Mouse (Mus musculus) ES-Bruce4 (cell line): ENCODE results near the gene Ubqln4. TPM values are rescaled to one million over a fixed set of nuclear protein-coding genes. Genes with fewer than 3 reads are reported as not detected.

Source experiments
- H3K27ac ChIP-seq: 2 replicates; pipeline ENCODE4 v1.5.1; 2012; ENCODE audit warnings: low read length, inconsistent platforms; ENCODE audit not compliant: insufficient read depth
- H3K27me3 ChIP-seq: 2 replicates; pipeline ENCODE4 v1.6.1; 2012; ENCODE audit warnings: mild to moderate bottlenecking, low read length, inconsistent platforms; ENCODE audit not compliant: control insufficient read depth, poor library complexity, insufficient read depth, severe bottlenecking
- H3K36me3 ChIP-seq: 2 replicates; pipeline ENCODE4 v1.6.1; 2012; ENCODE audit warnings: inconsistent platforms, mild to moderate bottlenecking, low read length, moderate library complexity; ENCODE audit not compliant: control insufficient read depth, poor library complexity, insufficient read depth, severe bottlenecking
- H3K4me1 ChIP-seq: one replicate; pipeline ENCODE4 v1.8.1; 2011; ENCODE audit warnings: low read length; ENCODE audit not compliant: control insufficient read depth, insufficient read depth
- H3K4me3 ChIP-seq: 2 replicates; pipeline ENCODE4 v1.5.1; 2011; ENCODE audit warnings: low read depth, mild to moderate bottlenecking, low read length
- H3K9ac ChIP-seq: 2 replicates; pipeline ENCODE4 v1.6.1; 2012; ENCODE audit warnings: low read depth, mild to moderate bottlenecking, inconsistent platforms; ENCODE audit not compliant: poor library complexity, severe bottlenecking
- H3K9me3 ChIP-seq: replicated peaks from 2 replicates; pipeline ENCODE4 v1.6.1; 2012; ENCODE audit warnings: mild to moderate bottlenecking, low read length, inconsistent platforms; ENCODE audit not compliant: control insufficient read depth, poor library complexity, insufficient read depth, severe bottlenecking
- CTCF ChIP-seq: IDR thresholded peaks from one replicate; pipeline ENCODE4 v1.8.1; 2011; ENCODE audit warnings: low read depth, low read length
- EP300 ChIP-seq: IDR thresholded peaks from 2 replicates; pipeline ENCODE4 v1.6.1; 2011; ENCODE audit warnings: low read depth, low read length; ENCODE audit not compliant: insufficient read depth
- POLR2A ChIP-seq: IDR thresholded peaks from one replicate; pipeline ENCODE4 v1.8.1; 2011; ENCODE audit warnings: low read length; ENCODE audit not compliant: insufficient read depth
- polyA plus RNA-seq: library from polyadenylated mRNA; stranded (reverse); fragments of >200 nt; gene quantifications from 2 replicates; pipeline ENCODE4 v1.2.4, GENCODE M21; 2011; ENCODE audit warnings: low read depth; ENCODE audit not compliant: missing spikeins, insufficient read depth, insufficient read length

Ubqln4 gene
- polyA plus RNA-seq, 1 experiment, result 118 TPM

DNA sequence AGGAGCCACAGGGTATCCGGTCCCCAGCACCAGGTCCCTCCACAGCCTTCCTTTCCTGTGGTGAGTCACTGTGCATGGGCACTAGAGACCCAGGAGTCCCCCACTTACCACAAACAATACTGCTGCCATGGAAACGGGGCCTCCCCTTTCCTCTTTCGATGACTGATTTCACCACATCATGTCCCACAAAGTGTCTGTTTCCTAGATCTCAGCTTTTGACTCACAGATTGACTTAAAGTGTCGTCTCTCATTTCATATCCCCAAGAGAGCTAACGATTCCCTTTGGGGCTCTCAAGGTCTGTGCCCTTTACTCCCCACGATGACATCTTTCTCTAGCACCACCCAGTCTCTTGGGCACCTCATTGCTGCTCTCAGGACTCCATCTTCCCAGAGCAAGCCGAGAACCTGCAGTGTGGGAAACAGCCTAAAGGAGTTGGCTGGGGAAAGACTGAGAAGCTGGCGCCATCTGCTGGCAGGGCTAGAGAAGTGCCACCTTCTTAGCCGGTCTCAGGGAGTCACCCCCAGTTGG is 31.7 kb upstream of the Ubqln4 start:
- H3K4me1 ChIP-seq, result no peaks in the 10 kb centered on the region

DNA sequence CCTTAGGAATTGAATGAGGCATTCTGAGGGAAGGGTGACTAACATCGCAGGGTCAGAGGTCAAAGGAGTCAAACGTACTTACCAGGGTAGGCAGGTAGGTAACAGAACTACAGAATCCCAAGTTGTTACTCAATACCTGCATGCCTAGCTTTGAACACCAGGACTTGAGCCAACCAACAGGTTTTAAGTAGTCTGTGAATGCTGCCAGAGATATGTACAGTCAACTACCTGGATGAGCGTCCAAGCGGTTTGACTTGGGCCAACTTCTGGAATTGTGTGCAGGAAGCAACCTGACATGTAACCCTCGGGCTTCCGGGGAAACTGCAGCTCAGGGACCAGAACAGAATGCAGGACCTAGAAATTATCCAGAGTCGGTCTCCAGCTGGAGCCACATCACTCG is 30.5 kb upstream of the Ubqln4 start:
- no peak for TF ChIP-seq CTCF
- TF ChIP-seq EP300, result no peak
- no peak for TF ChIP-seq POLR2A
- Histone ChIP-seq H3K9ac (no peak overlapping the region), H3K9me3 (no peaks in the 10 kb centered on the region), H3K27ac (no peak overlapping the region), H3K4me3 (no peak overlapping the region), H3K27me3 (no peaks in the 10 kb centered on the region), H3K4me1 (no peaks in the 10 kb centered on the region), H3K36me3 (peaks cover 18% of the 10 kb centered on the region)

More for the DNA sequence above, 31.7 kb upstream of the Ubqln4 start:
- Histone ChIP-seq H3K27ac (no peak overlapping the region), H3K9ac (no peak overlapping the region), H3K9me3 (no peaks in the 10 kb centered on the region), H3K36me3 (peaks cover 18% of the 10 kb centered on the region), H3K27me3 (no peaks in the 10 kb centered on the region), H3K4me3 (no peak overlapping the region)
- TF ChIP-seq CTCF (peak; percentile 95), POLR2A (no peak)

DNA sequence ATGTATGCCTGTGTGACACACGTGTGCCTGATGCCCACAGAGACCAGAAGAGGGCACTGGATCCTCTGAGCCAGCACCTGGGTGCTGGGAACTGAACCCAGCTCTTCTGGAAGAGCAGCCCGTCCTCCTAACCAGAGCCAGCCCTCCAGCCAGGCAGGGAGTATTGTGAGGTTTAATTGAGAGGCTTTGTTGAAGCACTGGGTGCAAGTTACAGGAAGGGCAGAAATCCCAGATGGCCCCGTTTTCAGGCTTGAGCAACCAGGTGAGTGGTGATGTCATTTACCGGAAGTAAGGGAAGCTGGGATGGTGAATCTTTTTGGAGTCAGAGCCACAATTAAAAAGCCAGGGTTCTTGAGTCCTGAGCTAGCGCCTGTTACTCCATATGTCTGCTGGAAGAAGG is 28.5 kb upstream of the Ubqln4 start:
- Histone ChIP-seq H3K4me3 (no peak overlapping the region), H3K27ac (no peak overlapping the region), H3K9me3 (no peaks in the 10 kb centered on the region), H3K9ac (no peak overlapping the region), H3K27me3 (no peaks in the 10 kb centered on the region), H3K4me1 (peaks cover 4% of the 10 kb centered on the region), H3K36me3 (peaks cover 18% of the 10 kb centered on the region)
- TF ChIP-seq POLR2A (no peak), CTCF (no peak), EP300 (no peak)

DNA sequence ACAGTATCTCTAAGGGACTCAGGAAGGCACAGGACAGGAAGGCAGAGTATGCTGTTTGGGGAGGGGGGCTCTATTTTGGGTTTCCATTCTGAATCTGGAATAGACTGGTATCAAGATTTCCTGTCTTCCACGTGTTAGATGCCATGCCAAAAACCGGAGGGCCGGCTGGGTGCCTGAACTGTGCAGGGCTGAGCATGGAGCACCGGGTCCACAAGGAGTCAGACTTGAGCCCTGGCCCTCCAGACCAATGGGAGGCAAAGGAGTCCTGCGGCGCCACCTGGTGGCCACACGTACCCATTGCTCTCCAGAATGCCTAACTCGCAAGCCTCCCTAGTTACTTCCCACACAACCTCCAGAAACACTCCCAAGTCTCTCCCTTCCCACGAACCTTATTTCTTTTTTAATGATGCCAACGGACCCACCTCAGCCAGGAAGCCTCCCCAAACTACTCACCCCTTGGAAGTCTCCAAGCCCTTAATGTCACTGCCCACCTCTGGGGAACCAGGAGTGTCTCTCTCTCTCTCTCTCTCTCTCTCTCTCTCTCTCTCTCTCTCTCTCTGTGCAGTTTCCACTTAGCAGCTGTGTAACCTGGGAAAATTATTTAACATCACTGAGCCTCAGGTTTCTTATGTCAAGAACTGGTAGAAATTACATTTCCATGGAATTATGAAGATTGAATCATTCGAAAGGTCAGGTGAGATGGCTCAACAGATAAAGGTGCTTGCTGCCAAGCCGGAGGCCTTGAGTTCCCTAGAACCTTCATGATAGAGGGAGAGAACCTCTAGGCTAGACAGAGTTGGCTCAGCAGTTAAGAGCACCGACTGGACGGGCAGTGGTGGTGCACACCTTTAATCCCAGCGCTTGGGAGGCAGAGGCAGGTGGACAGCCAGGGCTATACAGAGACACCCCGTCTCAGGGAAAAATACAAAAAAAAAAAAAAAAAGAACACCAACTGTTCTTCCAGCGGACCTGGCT is 27.1 kb upstream of the Ubqln4 start:
- TF ChIP-seq POLR2A, result no peak
- TF ChIP-seq EP300, result 0 out of 2 replicates have a peak, but pooled peaks have one; percentile 33
- peak; percentile 100 for TF ChIP-seq CTCF
- Histone ChIP-seq H3K27ac (no peak overlapping the region), H3K36me3 (peaks cover 18% of the 10 kb centered on the region), H3K27me3 (no peaks in the 10 kb centered on the region), H3K9me3 (no peaks in the 10 kb centered on the region), H3K9ac (0 out of 2 replicates have a peak overlapping the region, but pooled peaks have one; percentile 36), H3K4me1 (peaks cover 4% of the 10 kb centered on the region), H3K4me3 (0 out of 2 replicates have a peak overlapping the region, but pooled peaks have one; percentile 31)

DNA sequence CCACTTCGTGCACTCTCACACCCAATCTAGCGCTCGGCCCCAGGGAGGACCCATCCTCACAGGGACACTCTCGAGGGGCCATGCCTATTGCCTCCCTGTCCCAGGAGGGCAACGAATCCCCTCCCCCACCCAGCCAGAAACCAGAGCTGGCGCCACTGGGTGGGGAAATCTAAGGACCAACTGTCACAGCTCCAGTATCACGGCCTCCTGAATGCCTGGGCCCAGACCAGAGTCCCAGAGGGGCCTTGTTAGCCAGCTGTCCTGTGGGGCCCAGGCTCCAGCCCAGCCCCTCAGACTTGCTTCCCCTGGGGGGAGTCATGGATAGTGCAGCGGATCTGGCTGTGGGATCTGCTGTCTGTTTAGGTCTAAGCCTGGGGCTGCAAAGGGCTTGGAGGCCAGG is 26.0 kb upstream of the Ubqln4 start:
- TF ChIP-seq CTCF (no peak), POLR2A (no peak), EP300 (no peak)
- Histone ChIP-seq H3K4me3 (0 out of 2 replicates have a peak overlapping the region, but pooled peaks have one; percentile 5), H3K27me3 (no peaks in the 10 kb centered on the region), H3K4me1 (peaks cover 4% of the 10 kb centered on the region), H3K9me3 (no peaks in the 10 kb centered on the region), H3K27ac (no peak overlapping the region), H3K9ac (peak overlapping the region; percentile 3; the same call in 1 of the 2 replicates), H3K36me3 (peaks cover 18% of the 10 kb centered on the region)
